Mouse (Mus musculus) kidney, adult 2 months (tissue): ENCODE measurements around the gene Gm7347. TPM values are rescaled to one million over a fixed set of nuclear protein-coding genes. Genes with fewer than 3 reads are reported as not detected.
"Not testable (repeated sequence)": the region's sequence is repeated elsewhere in the genome, so short reads cannot be mapped to it uniquely, and the experiment has no call there.

Experiments
- DNase-seq: peaks from one replicate; pipeline ENCODE4 v3.0.0; 2021
- H3K27ac ChIP-seq: fragments of 200-500 bp; 2 replicates; pipeline ENCODE4 v1.5.1; 2012; ENCODE audit warnings: low read depth, low read length, control low read depth, inconsistent platforms; ENCODE audit not compliant: insufficient read depth
- H3K27me3 ChIP-seq: fragments of 200-500 bp; replicated peaks from 2 replicates; pipeline ENCODE4 v1.6.1; 2012; ENCODE audit warnings: mild to moderate bottlenecking, moderate library complexity, low read length, inconsistent platforms; ENCODE audit not compliant: control insufficient read depth, insufficient read depth
- H3K36me3 ChIP-seq: fragments of 200-500 bp; 2 replicates; pipeline ENCODE4 v1.6.1; 2012; ENCODE audit warnings: mild to moderate bottlenecking, moderate library complexity, low read length, inconsistent platforms; ENCODE audit not compliant: control insufficient read depth, insufficient read depth
- H3K4me1 ChIP-seq: fragments of 200-500 bp; 2 replicates; pipeline ENCODE4 v1.6.1; 2011; ENCODE audit warnings: low read length; ENCODE audit not compliant: control insufficient read depth, insufficient read depth
- H3K4me3 ChIP-seq: fragments of 200-500 bp; 2 replicates; pipeline ENCODE4 v1.5.1; 2011; ENCODE audit warnings: mild to moderate bottlenecking, low read depth, low read length, control low read depth; ENCODE audit not compliant: insufficient read depth
- CTCF ChIP-seq: fragments of 200-500 bp; conservative IDR thresholded peaks from 2 replicates; pipeline ENCODE4 v1.5.1; 2011; ENCODE audit warnings: low read depth, mild to moderate bottlenecking, control low read depth, low read length, moderate library complexity, mixed read lengths; ENCODE audit not compliant: insufficient read depth, insufficient read length
- POLR2A ChIP-seq: fragments of 200-500 bp; IDR thresholded peaks from one replicate; pipeline ENCODE4 v1.6.1; 2011; ENCODE audit warnings: low read depth, low read length, control low read depth
- WGBS: fragments of 180-500 bp; shearing (Covaris S2); methylation state at CpG from one replicate; pipeline ENCODE4 v1.1.7; 2018; 5-methylcytosine and 5-hydroxymethylcytosine counted together
- polyA plus RNA-seq: library from polyadenylated mRNA; depleted of rRNA; stranded (reverse); fragments of >200 nt; gene quantifications from 2 replicates; pipeline ENCODE4 v1.2.3, GENCODE M21; 2012; rRNA removed

Gm7347 gene
- polyA plus RNA-seq, result not detected in 2 replicates

GRCm38 (mm10) chr5:26058481-26058880, at the start of gene Gm7347:
Gene Gm7347, minus strand, starts transcription at chr5:26058581.
- WGBS, result no CpG with 5 or more reads among the region's 2 CpGs
- not testable (repeated sequence) for H3K4me3 ChIP-seq, H3K27ac ChIP-seq, DNase-seq, H3K27me3 ChIP-seq, H3K36me3 ChIP-seq, H3K4me1 ChIP-seq

- WGBS, result no CpG with 5 or more reads among the region's 3 CpGs
- not testable (repeated sequence) for DNase-seq, H3K4me1 ChIP-seq, H3K27me3 ChIP-seq, H3K27ac ChIP-seq, H3K4me3 ChIP-seq, H3K36me3 ChIP-seq
Observed at GRCm38 (mm10) chr5:26105262-26105661, 46.9 kb upstream of the Gm7347 start, which contains the start of gene 5031410I06Rik. Gene 5031410I06Rik, minus strand, starts transcription at chr5:26105362.

GRCm38 (mm10) chr5:26089191-26089590, 30.8 kb upstream of the Gm7347 start, which contains the start of gene Gm10471:
Gene Gm10471, minus strand, starts transcription at chr5:26089291.
- not testable (repeated sequence) for H3K36me3 ChIP-seq, DNase-seq
- WGBS, result 67% methylated on average over 1 of the region's 1 CpGs

GRCm38 (mm10) chr5:26079023-26079422, 20.6 kb upstream of the Gm7347 start:
- not testable (repeated sequence) for H3K4me1 ChIP-seq, H3K27ac ChIP-seq, DNase-seq, H3K36me3 ChIP-seq, H3K4me3 ChIP-seq, H3K27me3 ChIP-seq

More at GRCm38 (mm10) chr5:26089191-26089590, 30.8 kb upstream of the Gm7347 start, which contains the start of gene Gm10471:
- not testable (repeated sequence) for H3K27ac ChIP-seq, H3K4me3 ChIP-seq, H3K27me3 ChIP-seq, H3K4me1 ChIP-seq

- TF ChIP-seq CTCF, result no peak
- TF ChIP-seq POLR2A, result no peak
- 91% methylated on average over 24 of the region's 24 CpGs for WGBS
- Histone ChIP-seq H3K27me3 (no peaks in the 10 kb centered on the region), H3K36me3 (no peaks in the 10 kb centered on the region), H3K27ac (no peak overlapping the region), H3K4me1 (no peaks in the 10 kb centered on the region), H3K4me3 (no peak overlapping the region)
- no peak for DNase-seq
Observed at GRCm38 (mm10) chr5:26070716-26071115, 12.3 kb upstream of the Gm7347 start.

GRCm38 (mm10) chr5:26039458-26039857, 18.9 kb downstream of the Gm7347 start, which contains the start of gene Speer4a:
Gene Speer4a, minus strand, starts transcription at chr5:26039558.
- H3K27me3 ChIP-seq, H3K4me3 ChIP-seq, DNase-seq, H3K27ac ChIP-seq, H3K36me3 ChIP-seq, H3K4me1 ChIP-seq: not testable (repeated sequence)
- WGBS, result 80% methylated on average over 2 of the region's 2 CpGs

GRCm38 (mm10) chr5:26022816-26023215, 35.6 kb downstream of the Gm7347 start, which contains the start of gene Gm5862:
Gene Gm5862, minus strand, starts transcription at chr5:26022916.
- not testable (repeated sequence) for H3K27me3 ChIP-seq, DNase-seq, H3K4me1 ChIP-seq, H3K4me3 ChIP-seq, H3K36me3 ChIP-seq, H3K27ac ChIP-seq
- WGBS, result no CpG with 5 or more reads among the region's 3 CpGs

GRCm38 (mm10) chr5:26007697-26008096, 50.7 kb downstream of the Gm7347 start:
- H3K4me1 ChIP-seq, H3K4me3 ChIP-seq, H3K27ac ChIP-seq, H3K36me3 ChIP-seq, DNase-seq, H3K27me3 ChIP-seq: not testable (repeated sequence)
- WGBS, result 61% methylated on average over 7 of the region's 7 CpGs

- DNase-seq, H3K4me3 ChIP-seq, H3K27me3 ChIP-seq, H3K27ac ChIP-seq, H3K4me1 ChIP-seq, H3K36me3 ChIP-seq: not testable (repeated sequence)
- 17% methylated on average over 45 of the region's 45 CpGs for WGBS
Observed at GRCm38 (mm10) chr5:26006937-26007695, 51.3 kb downstream of the Gm7347 start.

GRCm38 (mm10) chr5:26004698-26005097, 53.7 kb downstream of the Gm7347 start, which contains the start of gene Gm1979:
Gene Gm1979, minus strand, starts transcription at chr5:26004798.
- not testable (repeated sequence) for H3K27me3 ChIP-seq, H3K27ac ChIP-seq, H3K4me3 ChIP-seq, H3K36me3 ChIP-seq, H3K4me1 ChIP-seq, DNase-seq
- 77% methylated on average over 1 of the region's 2 CpGs for WGBS
